Mouse (Mus musculus): ENCODE results near the gene Adtrp. TPM values are rescaled to one million over a fixed set of nuclear protein-coding genes. Genes with fewer than 3 reads are reported as not detected.

Gene Adtrp
- total and polyA plus RNA-seq, 3 experiments: 0.64 to 4.2 (median 2.3) TPM

GRCm38 (mm10) chr13:41805138-41805820 is 42.2 kb downstream of the Adtrp start:
- intact Hi-C loops (cut with DNase I): no loop called here
- WGBS: 71% methylated on average over 7 of the region's 7 CpGs
- Histone ChIP-seq H3K9ac (ENCODE audit: low read depth, low read length) (no peak overlapping the region), H3K27ac (no peak overlapping the region), H3K4me3 (no peak overlapping the region), H3K4me1 (ENCODE audit: control insufficient read depth, insufficient read depth, low read length) (no peaks in the 10 kb centered on the region), H3K79me2 (replicated peaks; ENCODE audit: control insufficient read depth, insufficient read depth, low read length) (no peaks in the 10 kb centered on the region), H3K27me3 (ENCODE audit: control insufficient read depth, insufficient read depth, low read length) (no peaks in the 10 kb centered on the region), H3K36me3 (ENCODE audit: control insufficient read depth, insufficient read depth, low read length) (no peaks in the 10 kb centered on the region)
- no peak for DNase-seq
- TF ChIP-seq CTCF (IDR thresholded peaks at IDR 0.05): no peak
- no peak for TF ChIP-seq POLR2A (IDR thresholded peaks at IDR 0.05; ENCODE audit: insufficient read depth, low read depth, low read length)
- TF ChIP-seq EP300 (IDR thresholded peaks at IDR 0.05; ENCODE audit: insufficient read depth, low read depth, low read length): no peak

DNA sequence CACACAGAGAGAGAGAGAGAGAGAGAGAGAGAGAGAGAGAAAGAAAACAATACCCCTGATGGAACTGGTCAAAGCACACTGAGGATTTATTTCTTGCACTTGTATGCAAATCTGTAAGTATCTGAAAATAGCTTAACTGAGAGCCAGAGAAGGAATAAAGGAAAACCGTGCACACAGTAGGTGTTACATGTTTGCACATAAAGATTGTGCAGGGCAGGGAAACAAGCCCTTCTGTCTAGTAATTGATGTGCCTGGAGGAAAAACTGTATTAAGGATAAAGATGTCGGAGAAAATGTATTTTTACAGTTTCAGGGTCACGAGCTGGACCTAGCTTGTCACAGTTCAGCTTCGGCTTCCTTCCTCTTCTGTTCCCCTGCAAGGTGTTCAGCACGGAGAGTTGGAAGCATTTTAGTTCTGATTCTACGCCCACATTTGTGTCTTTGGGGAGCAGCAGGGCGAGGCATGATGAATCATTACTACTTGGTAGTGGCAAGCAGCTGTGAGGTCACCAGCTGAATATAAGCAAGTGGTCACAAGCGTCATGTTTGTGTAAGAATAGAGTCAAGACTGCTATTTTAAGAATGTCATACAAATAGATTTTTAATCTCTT is 43.7 kb downstream of the Adtrp start:
- no peaks in the 10 kb centered on the region for H3K4me1 ChIP-seq (ENCODE audit: control insufficient read depth, insufficient read depth, low read length)
- no peaks in the 10 kb centered on the region for H3K79me2 ChIP-seq (replicated peaks; ENCODE audit: control insufficient read depth, insufficient read depth, low read length)
- intact Hi-C loops (cut with DNase I): no loop called here
- no peak overlapping the region for H3K27ac ChIP-seq
- H3K9ac ChIP-seq (ENCODE audit: low read depth, low read length): no peak overlapping the region
- TF ChIP-seq EP300 (IDR thresholded peaks at IDR 0.05; ENCODE audit: insufficient read depth, low read depth, low read length) (no peak), POLR2A (IDR thresholded peaks at IDR 0.05; ENCODE audit: insufficient read depth, low read depth, low read length) (no peak), CTCF (IDR thresholded peaks at IDR 0.05) (no peak)
- no peaks in the 10 kb centered on the region for H3K27me3 ChIP-seq (ENCODE audit: control insufficient read depth, insufficient read depth, low read length)
- 29% methylated on average over 8 of the region's 8 CpGs for WGBS
- no peak overlapping the region for H3K4me3 ChIP-seq
- H3K36me3 ChIP-seq (ENCODE audit: control insufficient read depth, insufficient read depth, low read length): no peaks in the 10 kb centered on the region
- no peak for DNase-seq

- no peaks in the 10 kb centered on the region for H3K79me2 ChIP-seq (replicated peaks; ENCODE audit: control insufficient read depth, insufficient read depth, low read length)
- intact Hi-C loops (cut with DNase I): no loop called here
- H3K27ac ChIP-seq: no peak overlapping the region
- H3K9ac ChIP-seq (ENCODE audit: low read depth, low read length): no peak overlapping the region
- no peak for DNase-seq
- TF ChIP-seq POLR2A (IDR thresholded peaks at IDR 0.05; ENCODE audit: insufficient read depth, low read depth, low read length) (no peak), EP300 (IDR thresholded peaks at IDR 0.05; ENCODE audit: insufficient read depth, low read depth, low read length) (no peak), CTCF (IDR thresholded peaks at IDR 0.05) (no peak)
- H3K4me3 ChIP-seq: no peak overlapping the region
- no peaks in the 10 kb centered on the region for H3K4me1 ChIP-seq (ENCODE audit: control insufficient read depth, insufficient read depth, low read length)
- WGBS: 47% methylated on average over 8 of the region's 8 CpGs
- H3K36me3 ChIP-seq (ENCODE audit: control insufficient read depth, insufficient read depth, low read length): no peaks in the 10 kb centered on the region
- H3K27me3 ChIP-seq (ENCODE audit: control insufficient read depth, insufficient read depth, low read length): no peaks in the 10 kb centered on the region
Measured at GRCm38 (mm10) chr13:41801177-41801636, 46.3 kb downstream of the Adtrp start.

- H3K4me3 ChIP-seq: no peak overlapping the region
- no peak overlapping the region for H3K9ac ChIP-seq (ENCODE audit: low read depth, low read length)
- no peak overlapping the region for H3K27ac ChIP-seq
- no peaks in the 10 kb centered on the region for H3K4me1 ChIP-seq (ENCODE audit: control insufficient read depth, insufficient read depth, low read length)
- WGBS: 60% methylated on average over 6 of the region's 6 CpGs
- H3K79me2 ChIP-seq (replicated peaks; ENCODE audit: control insufficient read depth, insufficient read depth, low read length): no peaks in the 10 kb centered on the region
- intact Hi-C loops (cut with DNase I): no loop called here
- no peak for DNase-seq
- no peaks in the 10 kb centered on the region for H3K27me3 ChIP-seq (ENCODE audit: control insufficient read depth, insufficient read depth, low read length)
- TF ChIP-seq CTCF (IDR thresholded peaks at IDR 0.05): no peak
- TF ChIP-seq POLR2A (IDR thresholded peaks at IDR 0.05; ENCODE audit: insufficient read depth, low read depth, low read length): no peak
- no peak for TF ChIP-seq EP300 (IDR thresholded peaks at IDR 0.05; ENCODE audit: insufficient read depth, low read depth, low read length)
- H3K36me3 ChIP-seq (ENCODE audit: control insufficient read depth, insufficient read depth, low read length): no peaks in the 10 kb centered on the region
Measured at GRCm38 (mm10) chr13:41792849-41793248, 54.6 kb downstream of the Adtrp start.

DNA sequence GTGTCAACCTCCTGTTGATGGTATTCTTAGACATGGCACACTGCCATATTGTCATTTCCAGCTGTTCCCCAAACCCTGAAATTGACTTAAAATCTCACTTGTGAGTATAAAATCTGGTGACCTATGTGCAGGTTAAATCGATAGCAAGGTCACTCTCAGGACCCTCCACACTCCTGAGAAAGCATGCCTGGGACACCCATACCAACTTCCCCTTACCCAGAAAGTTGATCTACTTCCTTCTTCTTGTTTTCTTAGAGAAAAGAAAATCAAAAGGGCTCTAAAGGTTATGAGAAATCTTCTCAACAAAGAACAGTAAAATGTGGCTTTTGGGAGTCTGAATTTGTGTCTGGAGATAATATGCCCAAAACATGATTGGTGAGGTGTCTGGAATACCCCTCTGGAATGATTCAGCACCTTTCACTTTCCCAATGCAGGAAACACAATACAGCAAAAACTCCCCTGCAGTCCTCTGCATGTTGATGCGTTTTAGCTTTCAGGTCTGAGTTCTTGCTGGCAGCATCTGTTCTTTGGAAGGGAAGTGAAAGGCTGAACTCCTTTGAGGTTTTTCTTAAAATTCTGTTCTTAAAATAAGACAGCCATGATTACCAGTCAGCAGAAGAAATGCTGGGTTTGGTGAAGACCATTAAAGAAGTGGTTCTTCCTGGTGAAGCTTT is 59.5 kb downstream of the Adtrp start:
- no peak for DNase-seq

DNA sequence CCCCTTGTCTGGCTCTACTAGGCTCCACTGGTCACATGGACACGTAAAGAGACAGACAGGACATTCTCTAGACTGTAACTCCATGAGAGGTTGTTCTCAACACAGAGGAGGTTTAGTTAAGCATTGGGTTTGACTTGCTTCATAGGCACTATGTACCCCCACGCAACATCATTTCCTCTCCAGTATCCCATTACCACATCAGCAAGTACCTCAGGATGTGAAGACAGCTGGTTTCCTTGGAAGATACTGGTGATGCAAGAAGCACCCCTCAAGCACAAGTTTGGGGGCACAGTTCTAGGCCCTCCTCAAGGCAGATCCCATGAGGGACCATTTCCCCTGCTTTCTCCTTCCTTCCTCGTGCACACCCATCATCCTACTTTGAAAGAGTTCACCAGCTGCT is 60.8 kb downstream of the Adtrp start:
- H3K4me1 ChIP-seq (ENCODE audit: control insufficient read depth, insufficient read depth, low read length): no peaks in the 10 kb centered on the region
- TF ChIP-seq CTCF (IDR thresholded peaks at IDR 0.05) (no peak), POLR2A (IDR thresholded peaks at IDR 0.05; ENCODE audit: insufficient read depth, low read depth, low read length) (no peak), EP300 (IDR thresholded peaks at IDR 0.05; ENCODE audit: insufficient read depth, low read depth, low read length) (no peak)
- 91% methylated on average over 3 of the region's 3 CpGs for WGBS
- H3K36me3 ChIP-seq (ENCODE audit: control insufficient read depth, insufficient read depth, low read length): no peaks in the 10 kb centered on the region
- no peak for DNase-seq
- intact Hi-C loops (cut with DNase I): no loop called here
- no peaks in the 10 kb centered on the region for H3K27me3 ChIP-seq (ENCODE audit: control insufficient read depth, insufficient read depth, low read length)
- no peak overlapping the region for H3K9ac ChIP-seq (ENCODE audit: low read depth, low read length)
- no peak overlapping the region for H3K4me3 ChIP-seq
- no peak overlapping the region for H3K27ac ChIP-seq
- no peaks in the 10 kb centered on the region for H3K79me2 ChIP-seq (replicated peaks; ENCODE audit: control insufficient read depth, insufficient read depth, low read length)

More for the DNA sequence above, 59.5 kb downstream of the Adtrp start:
- Histone ChIP-seq H3K4me1 (ENCODE audit: control insufficient read depth, insufficient read depth, low read length) (no peaks in the 10 kb centered on the region), H3K36me3 (ENCODE audit: control insufficient read depth, insufficient read depth, low read length) (no peaks in the 10 kb centered on the region), H3K4me3 (no peak overlapping the region), H3K27me3 (ENCODE audit: control insufficient read depth, insufficient read depth, low read length) (no peaks in the 10 kb centered on the region), H3K9ac (ENCODE audit: low read depth, low read length) (no peak overlapping the region), H3K27ac (no peak overlapping the region), H3K79me2 (replicated peaks; ENCODE audit: control insufficient read depth, insufficient read depth, low read length) (no peaks in the 10 kb centered on the region)
- intact Hi-C loops (cut with DNase I): no loop called here
- 50% methylated on average over 2 of the region's 2 CpGs for WGBS
- no peak for TF ChIP-seq CTCF (IDR thresholded peaks at IDR 0.05)
- TF ChIP-seq EP300 (IDR thresholded peaks at IDR 0.05; ENCODE audit: insufficient read depth, low read depth, low read length): no peak
- TF ChIP-seq POLR2A (IDR thresholded peaks at IDR 0.05; ENCODE audit: insufficient read depth, low read depth, low read length): no peak
